Mouse (Mus musculus) heart, embryonic 12.5 days (tissue): ENCODE results near the gene Gfra4. TPM values are rescaled to one million over a fixed set of nuclear protein-coding genes. Genes with fewer than 3 reads are reported as not detected.
A peak's percentile ranks its signal among the peaks of the same experiment; 100 is the strongest.

Experiments
- ATAC-seq: fragments of 200-750 bp; cut with Nextera tagmentation; 2 replicates; pipeline ENCODE4 v1.8.0; 2017; ENCODE audit warnings: moderate TSS enrichment, moderate library complexity; ENCODE audit not compliant: insufficient number of reproducible peaks, low FRiP score
- H3K27ac ChIP-seq: fragments of 300-500 bp; sonication (generic); 2 replicates; pipeline ENCODE4 v1.5.1; 2016; ENCODE audit warnings: mild to moderate bottlenecking, moderate library complexity; ENCODE audit not compliant: poor library complexity, severe bottlenecking
- H3K27me3 ChIP-seq: fragments of 300-500 bp; sonication (generic); replicated peaks from 2 replicates; pipeline ENCODE4 v1.6.1; 2016; ENCODE audit warnings: mild to moderate bottlenecking, moderate library complexity
- H3K36me3 ChIP-seq: fragments of 300-500 bp; sonication (generic); 2 replicates; pipeline ENCODE4 v1.6.1; 2016; ENCODE audit warnings: mild to moderate bottlenecking, moderate library complexity
- H3K4me1 ChIP-seq: fragments of 300-500 bp; sonication (generic); replicated peaks from 2 replicates; pipeline ENCODE4 v1.6.1; 2016; ENCODE audit warnings: mild to moderate bottlenecking
- H3K4me2 ChIP-seq: fragments of 300-500 bp; sonication (generic); 2 replicates; pipeline ENCODE4 v1.6.1; 2016; ENCODE audit warnings: mild to moderate bottlenecking, moderate library complexity
- H3K4me3 ChIP-seq: fragments of 300-500 bp; sonication (generic); 2 replicates; pipeline ENCODE4 v1.5.1; 2016; ENCODE audit warnings: mild to moderate bottlenecking
- H3K9ac ChIP-seq: fragments of 300-500 bp; sonication (generic); 2 replicates; pipeline ENCODE4 v1.6.1; 2016; ENCODE audit warnings: mild to moderate bottlenecking, moderate library complexity
- H3K9me3 ChIP-seq: fragments of 300-500 bp; sonication (generic); replicated peaks from 2 replicates; pipeline ENCODE4 v1.6.1; 2016; ENCODE audit warnings: mild to moderate bottlenecking, moderate library complexity
- WGBS: fragments of 180-500 bp; shearing (Covaris S2); methylation state at CpG from one replicate; pipeline ENCODE4 v1.1.7; 2016; 5-methylcytosine and 5-hydroxymethylcytosine counted together
- polyA plus RNA-seq: library from polyadenylated mRNA; unstranded; fragments of >200 nt; fragmentation: Nextera tagmentation; extraction: Ambion mirVana; gene quantifications from 2 replicates; pipeline ENCODE4 v1.2.1, GENCODE M21; 2016

Gfra4 gene
- polyA plus RNA-seq, 1 experiment from 2014 or later, result 3.8 TPM

DNA sequence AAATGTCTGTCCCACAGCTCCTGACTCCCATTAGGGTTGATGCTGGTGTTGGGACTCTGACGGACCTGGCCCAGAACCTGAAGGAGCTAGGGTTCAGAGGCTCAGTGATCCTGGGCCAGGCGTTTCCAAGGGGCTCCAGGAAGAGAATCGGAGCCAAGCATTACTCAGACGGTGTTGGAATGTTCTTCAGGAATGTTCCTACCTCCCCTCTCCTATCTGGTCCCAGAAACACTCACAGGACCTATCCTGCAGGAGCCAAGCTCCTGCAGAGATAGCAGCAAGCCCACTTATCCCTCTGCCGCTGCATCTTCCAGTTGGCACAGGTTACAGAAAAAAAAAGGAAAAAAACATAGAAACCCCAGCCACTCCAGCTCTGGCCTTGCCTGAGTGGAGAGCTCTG, 18.7 kb upstream of the Gfra4 start:
- WGBS, result 22% methylated on average over 5 of the region's 5 CpGs
- no peaks in the 10 kb centered on the region for H3K9me3 ChIP-seq
- H3K4me3 ChIP-seq, result no peak overlapping the region
- no peak overlapping the region for H3K27ac ChIP-seq
- ATAC-seq, result peak; percentile 35; the same call in 1 of the 2 replicates
- H3K9ac ChIP-seq, result no peak overlapping the region
- H3K4me2 ChIP-seq, result peak overlapping the region; percentile 33; the same call in 1 of the 2 replicates
- H3K4me1 ChIP-seq, result peaks cover 43% of the 10 kb centered on the region
- peaks cover 57% of the 10 kb centered on the region for H3K27me3 ChIP-seq
- H3K36me3 ChIP-seq, result no peaks in the 10 kb centered on the region

DNA sequence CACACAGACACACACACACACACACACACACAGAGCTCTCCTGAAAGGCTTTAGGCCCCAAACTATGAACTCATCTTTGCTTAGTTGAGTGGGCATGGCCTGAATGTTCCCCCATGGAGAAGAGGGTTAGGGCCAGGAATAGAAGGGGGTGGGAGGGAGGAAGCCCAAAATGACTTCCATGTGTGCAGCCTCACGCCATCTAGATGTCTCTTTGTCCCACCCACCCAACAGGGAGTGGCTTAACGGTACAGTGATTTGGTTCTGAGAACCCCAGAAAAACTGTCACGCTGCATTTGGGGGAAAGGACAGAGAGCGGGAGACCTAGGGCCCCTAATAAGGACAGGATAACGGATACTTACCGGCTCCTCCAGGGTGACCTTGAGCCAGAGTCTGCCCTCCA, 17.9 kb upstream of the Gfra4 start:
- Histone ChIP-seq H3K27me3 (peaks cover 57% of the 10 kb centered on the region), H3K9ac (no peak overlapping the region), H3K27ac (no peak overlapping the region), H3K4me2 (peak overlapping the region; percentile 33; the same call in 1 of the 2 replicates), H3K4me3 (no peak overlapping the region), H3K36me3 (no peaks in the 10 kb centered on the region), H3K4me1 (peaks cover 51% of the 10 kb centered on the region), H3K9me3 (no peaks in the 10 kb centered on the region)
- ATAC-seq, result no peak
- WGBS, result 57% methylated on average over 6 of the region's 6 CpGs

DNA sequence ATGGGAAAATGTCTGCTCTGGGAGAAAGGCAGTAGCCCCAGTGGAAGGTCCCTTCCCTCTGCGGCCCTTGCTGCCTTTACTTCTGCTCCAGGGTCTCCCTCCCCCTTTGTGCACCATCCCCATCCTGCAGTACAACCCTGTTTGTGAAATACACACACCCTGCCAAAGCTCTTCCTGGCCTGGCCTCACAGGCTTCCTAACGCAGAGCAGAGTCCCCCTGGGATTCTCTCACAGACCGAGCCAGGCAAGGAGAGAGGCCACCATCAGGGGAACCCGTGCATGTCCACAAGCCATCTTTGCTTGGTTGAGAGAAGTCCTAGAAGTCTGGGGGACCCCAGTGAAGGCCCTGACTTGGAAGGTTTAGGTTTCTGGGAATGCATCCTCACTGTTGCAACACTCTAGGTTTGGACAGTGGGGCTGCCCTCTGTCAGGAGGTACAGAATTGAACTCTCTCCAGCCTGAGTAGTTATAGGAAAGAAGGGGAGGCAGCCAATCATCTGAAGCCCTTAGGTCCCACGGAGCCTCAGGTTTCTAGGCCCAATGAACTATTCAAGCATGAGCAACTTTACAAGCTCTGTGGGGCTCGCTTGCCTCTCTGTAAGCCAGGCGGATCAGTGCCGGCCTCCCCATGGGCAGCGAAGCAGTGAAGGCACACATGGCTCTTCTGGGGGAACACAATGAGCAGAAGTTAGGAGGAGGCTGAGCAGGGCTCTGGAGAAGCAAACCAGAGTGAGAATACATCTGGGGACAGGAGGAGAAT, 17.1 kb upstream of the Gfra4 start:
- peak overlapping the region; percentile 29; the same call in 1 of the 2 replicates for H3K27ac ChIP-seq
- 75% methylated on average over 9 of the region's 9 CpGs for WGBS
- peaks cover 59% of the 10 kb centered on the region for H3K4me1 ChIP-seq
- H3K36me3 ChIP-seq, result no peaks in the 10 kb centered on the region
- no peak overlapping the region for H3K4me3 ChIP-seq
- H3K4me2 ChIP-seq, result no peak overlapping the region
- no peaks in the 10 kb centered on the region for H3K9me3 ChIP-seq
- H3K9ac ChIP-seq, result 0 out of 2 replicates have a peak overlapping the region, but pooled peaks have one; percentile 6
- H3K27me3 ChIP-seq, result peaks cover 60% of the 10 kb centered on the region
- ATAC-seq, result no peak

DNA sequence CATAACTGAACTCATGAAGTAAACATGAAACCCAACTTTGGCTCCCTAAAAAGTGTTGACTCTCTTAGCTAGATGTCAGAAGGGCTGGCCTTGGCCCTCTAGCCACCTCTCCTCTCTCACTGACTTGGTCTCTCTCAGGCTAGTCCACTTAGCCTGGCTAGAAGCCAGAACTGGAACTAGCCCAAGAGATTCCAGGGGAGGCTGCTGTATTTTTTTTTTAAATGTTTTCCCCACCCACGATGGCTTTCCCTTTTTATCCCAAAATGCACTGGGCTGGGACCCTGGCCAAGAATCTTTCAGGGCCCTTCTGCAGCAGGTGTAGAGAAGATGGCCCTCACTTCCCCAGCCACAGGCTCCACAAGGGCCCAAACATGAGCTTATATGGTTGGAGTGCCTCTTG, 16.5 kb upstream of the Gfra4 start:
- no peak overlapping the region for H3K4me2 ChIP-seq
- H3K4me1 ChIP-seq, result peaks cover 64% of the 10 kb centered on the region
- H3K36me3 ChIP-seq, result no peaks in the 10 kb centered on the region
- ATAC-seq, result no peak
- no peak overlapping the region for H3K4me3 ChIP-seq
- peak overlapping the region; percentile 29; the same call in 1 of the 2 replicates for H3K27ac ChIP-seq
- H3K9me3 ChIP-seq, result no peaks in the 10 kb centered on the region
- H3K27me3 ChIP-seq, result peaks cover 60% of the 10 kb centered on the region
- 36% methylated on average over 1 of the region's 1 CpGs for WGBS
- H3K9ac ChIP-seq, result 0 out of 2 replicates have a peak overlapping the region, but pooled peaks have one; percentile 6

DNA sequence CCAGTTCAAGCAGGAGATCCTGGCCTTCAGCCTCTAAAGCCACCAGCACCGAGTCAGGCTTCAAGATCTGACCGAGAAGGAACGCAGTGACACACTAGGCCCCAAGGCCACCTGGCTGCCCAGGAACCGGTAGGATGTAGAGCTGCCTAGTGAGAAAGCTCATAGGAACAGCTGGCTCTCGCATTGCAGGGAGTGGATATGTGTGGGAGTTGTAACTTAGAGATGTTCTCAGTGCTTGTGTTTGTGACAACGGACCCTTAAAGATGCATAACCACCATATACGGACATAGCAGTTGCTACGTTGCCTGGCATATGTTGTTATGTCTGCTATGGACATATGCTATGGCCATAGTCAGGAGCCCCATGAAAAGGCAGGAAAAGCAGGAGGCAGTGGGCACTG, 15.8 kb upstream of the Gfra4 start:
- ATAC-seq, result no peak
- Histone ChIP-seq H3K4me3 (no peak overlapping the region), H3K27me3 (peaks cover 61% of the 10 kb centered on the region), H3K4me1 (peaks cover 71% of the 10 kb centered on the region), H3K9me3 (no peaks in the 10 kb centered on the region), H3K4me2 (no peak overlapping the region), H3K36me3 (no peaks in the 10 kb centered on the region), H3K9ac (no peak overlapping the region), H3K27ac (no peak overlapping the region)
- 86% methylated on average over 8 of the region's 8 CpGs for WGBS

DNA sequence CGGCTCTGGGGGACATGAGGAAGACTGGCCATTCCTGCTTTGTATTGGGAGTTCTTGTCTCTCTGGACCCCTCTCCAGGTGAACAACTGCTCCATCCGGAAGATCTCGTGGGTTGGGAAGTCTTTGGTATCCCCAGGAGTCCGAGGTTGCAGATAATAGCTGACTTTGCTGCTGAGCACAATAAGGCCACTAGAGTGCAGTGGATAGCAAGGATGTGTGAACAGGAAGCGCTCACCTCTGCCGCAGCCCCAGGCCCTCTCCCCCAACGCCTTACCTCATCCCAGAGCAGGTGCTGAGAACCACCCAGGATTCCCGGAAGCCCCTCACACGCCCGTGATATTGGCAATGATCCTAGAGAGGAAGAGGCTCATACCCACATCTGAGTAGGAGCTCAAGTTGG, 13.3 kb upstream of the Gfra4 start:
- H3K36me3 ChIP-seq, result no peaks in the 10 kb centered on the region
- peaks cover 55% of the 10 kb centered on the region for H3K4me1 ChIP-seq
- no peak overlapping the region for H3K9ac ChIP-seq
- peaks cover 68% of the 10 kb centered on the region for H3K27me3 ChIP-seq
- H3K9me3 ChIP-seq, result no peaks in the 10 kb centered on the region
- H3K4me2 ChIP-seq, result peak overlapping the region; percentile 35
- no peak overlapping the region for H3K4me3 ChIP-seq
- ATAC-seq, result peak; percentile 54; the same call in 1 of the 2 replicates
- WGBS, result 4% methylated on average over 10 of the region's 10 CpGs
- no peak overlapping the region for H3K27ac ChIP-seq

DNA sequence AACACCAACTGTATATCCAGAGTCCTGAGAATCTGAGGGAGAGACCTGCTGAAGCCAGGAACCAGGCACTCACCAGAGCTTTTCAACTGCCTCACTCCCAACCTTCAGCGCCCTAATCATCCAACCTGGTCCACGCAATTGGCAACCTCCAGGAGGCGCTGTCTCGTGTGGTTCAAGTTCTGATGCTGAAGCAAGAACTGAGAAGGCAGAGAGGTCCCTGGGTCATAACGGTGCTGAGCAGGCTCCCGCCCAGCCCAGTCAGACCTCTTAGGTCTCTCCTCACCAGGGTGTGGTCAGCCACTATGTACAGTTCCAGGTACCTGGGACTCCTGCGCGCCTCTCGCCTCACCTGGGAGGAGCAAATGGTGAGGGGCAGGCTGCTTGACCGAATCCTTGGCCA, 12.7 kb upstream of the Gfra4 start:
- Histone ChIP-seq H3K36me3 (no peaks in the 10 kb centered on the region), H3K9ac (no peak overlapping the region), H3K4me1 (peaks cover 50% of the 10 kb centered on the region), H3K27me3 (peaks cover 72% of the 10 kb centered on the region), H3K4me3 (0 out of 2 replicates have a peak overlapping the region, but pooled peaks have one; percentile 38), H3K9me3 (no peaks in the 10 kb centered on the region), H3K4me2 (peak overlapping the region; percentile 65), H3K27ac (no peak overlapping the region)
- WGBS, result 7% methylated on average over 10 of the region's 10 CpGs
- ATAC-seq, result 0 out of 2 replicates have a peak, but pooled peaks have one; percentile 13

DNA sequence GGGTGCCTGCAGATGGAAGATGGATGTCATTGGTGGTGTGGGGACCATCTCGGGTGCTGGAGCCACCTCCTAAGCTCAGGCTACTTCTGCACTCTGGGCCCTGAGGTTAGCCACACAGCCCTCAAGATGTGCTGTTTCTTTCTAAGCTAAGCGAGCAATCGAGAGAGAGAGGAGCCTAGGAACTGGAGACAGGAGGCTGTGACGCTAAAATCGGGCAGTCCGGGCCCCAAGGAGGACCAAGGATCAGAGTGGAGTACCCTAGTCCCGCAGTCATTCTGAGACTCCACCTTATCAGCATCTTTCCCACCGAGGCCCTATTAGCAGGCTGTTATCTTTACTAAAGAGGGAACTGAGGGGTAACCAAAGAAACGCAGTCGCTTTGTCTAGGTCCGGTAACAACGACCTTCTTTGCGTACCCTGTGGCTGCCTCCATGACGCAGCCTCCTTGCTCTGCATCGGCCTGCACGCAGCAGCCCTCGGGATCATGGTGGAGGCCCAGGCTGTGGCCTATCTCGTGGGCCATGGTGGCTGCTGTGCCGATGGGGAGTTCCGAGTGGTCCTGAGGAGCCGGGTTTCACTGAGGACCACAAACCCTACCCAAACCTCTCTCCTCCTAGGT, 11.9 kb upstream of the Gfra4 start:
- no peaks in the 10 kb centered on the region for H3K36me3 ChIP-seq
- peaks cover 72% of the 10 kb centered on the region for H3K27me3 ChIP-seq
- H3K9ac ChIP-seq, result peak overlapping the region; percentile 21; the same call in 1 of the 2 replicates
- H3K27ac ChIP-seq, result no peak overlapping the region
- no peak for ATAC-seq
- under 1% methylated on average over 21 of the region's 21 CpGs for WGBS
- no peaks in the 10 kb centered on the region for H3K9me3 ChIP-seq
- peaks cover 41% of the 10 kb centered on the region for H3K4me1 ChIP-seq
- H3K4me2 ChIP-seq, result peak overlapping the region; percentile 65
- peak overlapping the region; percentile 38 for H3K4me3 ChIP-seq

DNA sequence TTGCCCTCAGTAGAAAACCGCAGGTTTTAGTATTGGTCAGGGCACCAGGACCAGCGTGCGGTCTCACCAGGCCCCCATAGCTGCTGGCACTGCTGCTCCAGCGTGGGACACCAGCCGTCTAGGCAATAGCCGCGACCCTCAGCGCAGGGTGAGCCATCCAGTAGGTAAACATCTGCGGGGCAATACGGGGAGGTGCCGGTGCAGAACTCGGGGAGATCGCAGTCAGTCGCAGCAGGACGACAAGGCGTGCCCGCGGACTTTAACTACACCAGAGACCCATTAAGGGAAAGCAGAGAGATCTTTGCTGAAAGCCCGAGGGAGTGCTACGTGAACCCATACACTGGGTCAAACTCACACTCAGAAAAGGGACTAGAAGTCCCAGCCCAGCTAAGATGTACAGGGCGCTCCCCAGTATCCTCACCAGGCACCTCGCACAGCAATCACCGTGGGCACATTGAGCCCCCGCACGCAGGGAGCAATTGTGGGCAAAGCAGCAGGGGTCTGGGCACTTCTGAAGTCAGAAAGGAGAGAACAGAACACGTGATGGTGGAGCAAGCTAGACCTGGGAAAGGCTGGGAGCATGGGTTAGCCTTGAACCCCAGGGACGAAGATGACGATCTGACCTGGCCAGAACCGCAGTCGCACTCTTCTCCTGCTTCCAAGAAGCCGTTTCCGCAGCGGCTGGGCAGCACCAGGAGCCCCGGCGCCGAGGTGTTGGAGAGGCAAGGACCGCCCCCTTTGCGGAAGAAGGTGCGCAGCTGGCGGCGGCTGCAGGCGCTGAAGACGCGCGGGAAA, 11.2 kb upstream of the Gfra4 start:
- Histone ChIP-seq H3K4me3 (peak overlapping the region; percentile 38), H3K27me3 (peaks cover 72% of the 10 kb centered on the region), H3K27ac (no peak overlapping the region), H3K9ac (peak overlapping the region; percentile 21; the same call in 1 of the 2 replicates), H3K4me2 (peak overlapping the region; percentile 65), H3K9me3 (no peaks in the 10 kb centered on the region), H3K36me3 (no peaks in the 10 kb centered on the region), H3K4me1 (peaks cover 34% of the 10 kb centered on the region)
- no peak for ATAC-seq
- WGBS, result 1% methylated on average over 45 of the region's 45 CpGs

DNA sequence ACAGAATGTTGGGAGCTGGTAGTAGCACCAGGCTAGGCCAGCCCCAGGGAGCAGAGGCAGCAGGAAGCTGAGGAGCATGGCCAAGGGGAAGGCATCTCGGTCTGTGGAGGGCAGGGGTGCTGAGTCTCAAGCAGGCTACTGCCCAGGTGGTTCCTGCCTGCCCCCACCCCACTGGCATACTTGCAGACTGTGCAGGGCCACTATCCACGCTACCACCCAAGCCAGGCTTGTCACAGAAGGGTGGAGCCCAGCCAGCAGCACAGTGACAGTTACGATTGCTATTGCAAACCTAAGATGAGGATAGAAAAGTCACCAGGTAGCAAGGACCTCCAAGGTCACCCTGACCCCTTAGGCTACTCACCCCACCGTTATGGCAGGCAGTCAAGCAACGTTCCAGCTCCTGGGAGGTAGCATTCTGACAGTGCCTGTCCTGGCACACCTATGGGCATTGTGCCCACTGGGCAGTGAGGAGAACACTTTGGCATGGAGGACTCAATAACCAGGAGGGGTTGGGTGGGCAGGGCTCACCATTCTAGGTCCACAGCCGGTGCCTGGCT, 10.1 kb upstream of the Gfra4 start:
- H3K27me3 ChIP-seq, result peaks cover 66% of the 10 kb centered on the region
- no peak overlapping the region for H3K9ac ChIP-seq
- no peak overlapping the region for H3K27ac ChIP-seq
- WGBS, result 72% methylated on average over 6 of the region's 6 CpGs
- H3K4me1 ChIP-seq, result peaks cover 32% of the 10 kb centered on the region
- H3K4me2 ChIP-seq, result no peak overlapping the region
- no peak for ATAC-seq
- no peak overlapping the region for H3K4me3 ChIP-seq
- no peaks in the 10 kb centered on the region for H3K9me3 ChIP-seq
- H3K36me3 ChIP-seq, result no peaks in the 10 kb centered on the region
